Mouse (Mus musculus) skeletal muscle tissue, postnatal 0 days (tissue): ENCODE data around the gene Ryr2. TPM values are rescaled to one million over a fixed set of nuclear protein-coding genes. Genes with fewer than 3 reads are reported as not detected.

Experiments used
- polyA plus RNA-seq: library from polyadenylated mRNA; unstranded; fragments of >200 nt; fragmentation: Nextera tagmentation; extraction: Ambion mirVana; gene quantifications from 2 replicates; pipeline ENCODE4 v1.2.1, GENCODE M21; 2015

Ryr2 gene
- 0.12 and 0.13 TPM in 2 replicates for polyA plus RNA-seq

GRCm38 (mm10) chr13:12106662-12107632 lies at the start of gene Ryr2:
Gene Ryr2 (minus strand): TSS chr13:12106945.

Other genes starting within 250 kb of the Ryr2 start
- gene Mtr, start 151.2 kb upstream of the Ryr2 start, polyA plus RNA-seq, result 10.4 and 10.5 TPM in 2 replicates
- 2,821 and 3,142 TPM in 2 replicates for gene Actn2, start 233.8 kb upstream of the Ryr2 start, polyA plus RNA-seq